In the genomic region with DNA sequence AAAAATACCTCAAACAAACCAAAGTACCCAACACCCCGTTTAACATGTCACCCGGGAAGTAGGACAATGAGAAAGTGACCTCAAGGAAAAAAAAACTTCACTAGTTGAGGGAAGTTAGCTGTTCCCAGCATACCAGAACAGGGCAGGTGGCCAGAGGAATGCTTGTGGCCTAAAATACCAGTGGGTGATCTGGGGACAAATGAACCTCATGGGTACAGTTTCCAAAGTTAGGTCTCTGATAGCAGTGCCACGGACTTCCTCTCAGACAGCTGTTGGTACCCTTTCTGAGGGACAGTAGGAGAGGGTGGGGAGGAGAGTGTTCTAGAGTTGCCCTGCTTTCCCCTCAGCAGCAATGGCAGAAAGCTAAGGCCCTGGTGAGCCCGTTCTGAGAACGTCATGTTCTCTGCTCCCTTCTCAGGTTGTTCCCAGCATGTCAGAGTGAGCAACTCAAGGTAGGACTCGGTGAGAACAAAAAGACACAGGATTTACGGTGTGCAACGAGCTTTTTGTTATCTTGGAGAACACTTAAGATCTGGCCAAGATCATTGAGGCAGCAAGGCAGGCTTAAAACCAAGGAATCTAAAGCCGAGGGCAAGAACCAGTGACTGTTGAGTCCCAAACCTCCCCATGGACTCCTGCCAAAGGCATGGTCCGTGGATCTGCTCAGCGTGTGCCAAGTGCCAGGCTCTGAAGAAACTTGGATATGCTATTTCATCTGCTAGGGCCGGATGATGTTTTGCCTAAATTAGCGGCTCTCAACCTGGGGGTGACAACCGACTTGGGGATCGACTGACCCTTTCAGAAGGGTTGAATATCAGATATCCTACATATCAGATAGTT, we compare ENCODE assay signal across 14 mouse cellular contexts.
DNase-seq lines count a peak whose midpoint lies in the region; ATAC-seq and TF ChIP-seq lines count a peak whose summit lies in the region.
"Had no signal": no experiment of that assay in that cellular context is flagged by ENCODE, and none has a peak within 500 bp of the region (broad histone marks: within the 10 kb centered on the region; RNA-seq: fewer than 3 reads in every experiment).

No protein-coding gene starts in this region.

- H3K36me3 ChIP-seq in heart, embryonic 11.5 days (ENCODE audit: control insufficient read depth, insufficient read depth, low read length), result no peaks in the 10 kb centered on the region
- H3K36me3 ChIP-seq in heart, postnatal 0 days (replicated peaks; ENCODE audit: control insufficient read depth, insufficient read depth, low read length), result no peaks in the 10 kb centered on the region
- no peaks in the 10 kb centered on the region for H3K36me3 ChIP-seq in limb, embryonic 14.5 days (ENCODE audit: control insufficient read depth, insufficient read depth, low read length)
- H3K36me3 ChIP-seq: forebrain, embryonic 15.5 days; lung, embryonic 15.5 days had no signal

- 0 out of 2 replicates have a peak, but pooled peaks cover 4% of the 10 kb centered on the region for H3K27me3 ChIP-seq in heart, embryonic 11.5 days (ENCODE audit: control insufficient read depth, insufficient read depth, low read length)
- no peaks in the 10 kb centered on the region for H3K27me3 ChIP-seq in heart, postnatal 0 days (ENCODE audit: control insufficient read depth, insufficient read depth, low read length)
- no peaks in the 10 kb centered on the region for H3K27me3 ChIP-seq in limb, embryonic 14.5 days (ENCODE audit: control insufficient read depth, insufficient read depth, low read length)
- H3K27me3 ChIP-seq: forebrain, embryonic 15.5 days; lung, embryonic 15.5 days had no signal

- H3K4me3 ChIP-seq in heart, embryonic 11.5 days (ENCODE audit: low read depth, low read length), result no peak overlapping the region
- no peak overlapping the region for H3K4me3 ChIP-seq in brown adipose tissue, adult 24 weeks (ENCODE audit: insufficient read depth, low read depth, low read length)
- H3K4me3 ChIP-seq in heart, postnatal 0 days (ENCODE audit: low read depth, low read length), result no peak overlapping the region
- H3K4me3 ChIP-seq in limb, embryonic 14.5 days (replicated peaks; ENCODE audit: low read length), result no peak overlapping the region
- H3K4me3 ChIP-seq: forebrain, embryonic 15.5 days; lung, embryonic 15.5 days had no signal

- no peaks in the 10 kb centered on the region for H3K9me3 ChIP-seq in heart, embryonic 11.5 days (replicated peaks; ENCODE audit: control insufficient read depth, low read length)
- H3K9me3 ChIP-seq in heart, postnatal 0 days (replicated peaks; ENCODE audit: control insufficient read depth, low read length), result no peaks in the 10 kb centered on the region
- no peaks in the 10 kb centered on the region for H3K9me3 ChIP-seq in limb, embryonic 14.5 days (ENCODE audit: control insufficient read depth, low read length)
- H3K9me3 ChIP-seq: forebrain, embryonic 15.5 days; lung, embryonic 15.5 days had no signal

- peak; percentile 93; the same call in 1 of the 2 replicates for TF ChIP-seq EP300 in heart, postnatal 0 days (IDR thresholded peaks at IDR 0.05; ENCODE audit: low read depth)

- intact Hi-C loops in left cerebral cortex, postnatal 4 days (cut with DNase I), result no loop called here

- H3K4me2 ChIP-seq in heart, embryonic 11.5 days, result no peak overlapping the region
- no peak overlapping the region for H3K4me2 ChIP-seq in heart, postnatal 0 days (ENCODE audit: low read depth, low read length)
- H3K4me2 ChIP-seq in limb, embryonic 14.5 days (replicated peaks; ENCODE audit: low read depth, low read length, severe bottlenecking), result no peak overlapping the region
- H3K4me2 ChIP-seq: forebrain, embryonic 15.5 days; lung, embryonic 15.5 days had no signal

- no peak for ATAC-seq in heart, embryonic 11.5 days (replicated peaks; ENCODE audit: insufficient number of reproducible peaks, low FRiP score, low TSS enrichment)
- ATAC-seq in heart, postnatal 0 days (ENCODE audit: insufficient read depth, low read depth), result peak; percentile 95
- ATAC-seq in limb, embryonic 14.5 days (ENCODE audit: low FRiP score, low read depth), result 0 out of 2 replicates have a peak, but pooled peaks have one; percentile 37
- ATAC-seq: forebrain, embryonic 15.5 days had no signal

- no peak overlapping the region for H3K27ac ChIP-seq in heart, embryonic 11.5 days (ENCODE audit: low read depth, low read length)
- H3K27ac ChIP-seq in brown adipose tissue, adult 24 weeks (replicated peaks; ENCODE audit: low read depth, low read length), result peak overlapping the region; percentile 97
- peak overlapping the region; percentile 83 for H3K27ac ChIP-seq in heart, postnatal 0 days (ENCODE audit: low read depth)
- no peak overlapping the region for H3K27ac ChIP-seq in limb, embryonic 14.5 days (replicated peaks; ENCODE audit: low read depth, low read length)
- H3K27ac ChIP-seq: forebrain, embryonic 15.5 days; lung, embryonic 15.5 days had no signal

- peak; percentile 82 to 88 for DNase-seq in heart, adult 18-20 months
- DNase-seq in heart, postnatal 0 days (ENCODE audit: low spot score), result peak; percentile 84
- no peak for DNase-seq in limb, embryonic 14.5 days (ENCODE audit: low spot score)
- no peak for DNase-seq in left cerebral cortex, postnatal 4 days
- no peak for DNase-seq in embryo, embryonic 9.5 days (ENCODE audit: extremely low spot score)
- DNase-seq in ovary, adult 18-20 months (ENCODE audit: low spot score), result no peak
- DNase-seq: adrenal gland, postnatal 25 days; cerebellum, adult 11-12 months; spleen, adult 18-20 months; thymus, adult 2 months had no signal

- H3K9ac ChIP-seq in heart, embryonic 11.5 days (ENCODE audit: low read depth, low read length), result no peak overlapping the region
- no peak overlapping the region for H3K9ac ChIP-seq in heart, postnatal 0 days (replicated peaks; ENCODE audit: low read depth, low read length)
- no peak overlapping the region for H3K9ac ChIP-seq in limb, embryonic 14.5 days (ENCODE audit: low read depth, low read length, severe bottlenecking)
- H3K9ac ChIP-seq: forebrain, embryonic 15.5 days; lung, embryonic 15.5 days had no signal

- H3K4me1 ChIP-seq in heart, embryonic 11.5 days (ENCODE audit: control insufficient read depth, insufficient read depth, low read length), result peaks cover 23% of the 10 kb centered on the region
- H3K4me1 ChIP-seq in brown adipose tissue, adult 24 weeks (ENCODE audit: control insufficient read depth, insufficient read depth, insufficient read length, low read length), result peaks cover 24% of the 10 kb centered on the region
- H3K4me1 ChIP-seq in heart, postnatal 0 days (ENCODE audit: control insufficient read depth, insufficient read depth), result peaks cover 60% of the 10 kb centered on the region
- peaks cover 17% of the 10 kb centered on the region for H3K4me1 ChIP-seq in limb, embryonic 14.5 days (ENCODE audit: control insufficient read depth, insufficient read depth, low read length)

- 73% methylated on average over 15 of the region's 15 CpGs for WGBS in heart, embryonic 11.5 days (ENCODE audit: insufficient replicate concordance)
- WGBS in heart, postnatal 0 days, result 36% methylated on average over 15 of the region's 15 CpGs
- 81% methylated on average over 15 of the region's 15 CpGs for WGBS in limb, embryonic 14.5 days

- no peak for TF ChIP-seq CTCF in heart, postnatal 0 days (IDR thresholded peaks at IDR 0.05; ENCODE audit: low read depth)

- TF ChIP-seq POLR2A in limb, embryonic 14.5 days (IDR thresholded peaks at IDR 0.05; ENCODE audit: borderline replicate concordance, extremely low read depth, insufficient read depth, insufficient read length), result no peak

Comparison
In these comparisons a context has a peak if more than half of its experiments do, and no peak if none do; other contexts are left out.
1. H3K27ac ChIP-seq: peak in brown adipose tissue, adult 24 weeks (single experiment) and heart, postnatal 0 days (single experiment); none in heart, embryonic 11.5 days (single experiment) and limb, embryonic 14.5 days (single experiment).
2. DNase-seq: peak in heart, adult 18-20 months (2 of 2) and heart, postnatal 0 days (single experiment); none in limb, embryonic 14.5 days (single experiment), left cerebral cortex, postnatal 4 days (single experiment), embryo, embryonic 9.5 days (single experiment) and ovary, adult 18-20 months (single experiment).